Mouse (Mus musculus) kidney, postnatal 0 days (tissue): Measurements from ENCODE around the gene Rnft2. TPM values are rescaled to one million over a fixed set of nuclear protein-coding genes. Genes with fewer than 3 reads are reported as not detected.
A peak's percentile ranks its signal among the peaks of the same experiment; 100 is the strongest.

ENCODE experiments used
- ATAC-seq: fragments of 200-750 bp; cut with Nextera tagmentation; replicated peaks from 2 replicates; pipeline ENCODE4 v1.8.0; 2017; ENCODE audit warnings: low read depth, moderate number of reproducible peaks, moderate TSS enrichment, moderate library complexity; ENCODE audit not compliant: low FRiP score
- DNase-seq: peaks from one replicate; pipeline ENCODE4 v3.0.0-alpha.2; 2016; ENCODE audit warnings: low spot score
- H3K27ac ChIP-seq: fragments of 300-500 bp; sonication (generic); 2 replicates; pipeline ENCODE4 v1.5.1; 2014; ENCODE audit warnings: mild to moderate bottlenecking
- H3K27me3 ChIP-seq: fragments of 300-500 bp; sonication (generic); 2 replicates; pipeline ENCODE4 v1.6.1; 2014; ENCODE audit warnings: low read length, mixed read lengths; ENCODE audit not compliant: insufficient read depth
- H3K36me3 ChIP-seq: fragments of 300-500 bp; sonication (generic); 2 replicates; pipeline ENCODE4 v1.6.1; 2014; ENCODE audit warnings: low read length, mixed read lengths; ENCODE audit not compliant: insufficient read depth
- H3K4me1 ChIP-seq: fragments of 300-500 bp; sonication (generic); replicated peaks from 2 replicates; pipeline ENCODE4 v1.6.1; 2014; ENCODE audit warnings: antibody characterized with exemption, low read length, mixed read lengths; ENCODE audit not compliant: insufficient read depth
- H3K4me2 ChIP-seq: fragments of 300-500 bp; sonication (generic); 2 replicates; pipeline ENCODE4 v1.6.1; 2014; ENCODE audit warnings: mild to moderate bottlenecking, low read length, moderate library complexity, mixed read lengths
- H3K4me3 ChIP-seq: fragments of 300-500 bp; sonication (generic); replicated peaks from 2 replicates; pipeline ENCODE4 v1.5.1; 2014; ENCODE audit warnings: low read depth, low read length
- H3K9ac ChIP-seq: fragments of 300-500 bp; sonication (generic); 2 replicates; pipeline ENCODE4 v1.6.1; 2014; ENCODE audit warnings: low read depth, low read length
- H3K9me3 ChIP-seq: fragments of 300-500 bp; sonication (generic); replicated peaks from 2 replicates; pipeline ENCODE4 v1.6.1; 2016; ENCODE audit warnings: low read length, inconsistent platforms, mixed read lengths
- CTCF ChIP-seq: IDR thresholded peaks from 2 replicates; pipeline ENCODE4 v1.5.1; 2016; ENCODE audit warnings: antibody characterized with exemption, low read depth, mild to moderate bottlenecking, moderate library complexity
- WGBS: fragments of 180-500 bp; shearing (Covaris S2); extraction: QIAGEN DNeasy Blood & Tissue Kit; methylation state at CpG from one replicate; pipeline ENCODE4 v1.1.7; 2014; 5-methylcytosine and 5-hydroxymethylcytosine counted together
- polyA plus RNA-seq: library from polyadenylated mRNA; unstranded; fragments of >200 nt; fragmentation: Nextera tagmentation; extraction: Ambion mirVana; gene quantifications from 2 replicates; pipeline ENCODE4 v1.2.1, GENCODE M21; 2015

The Rnft2 gene
- 1.6 TPM in 2 replicates for polyA plus RNA-seq

GRCm38 (mm10) chr5:118244606-118245443 is at the start of gene Rnft2, which contains the start of gene 2410131K14Rik:
TSS of gene Rnft2 (minus strand) at chr5:118245116.
TSS of gene 2410131K14Rik (plus strand) at chr5:118245227.
- H3K4me3 ChIP-seq, result peak within 1 kb of the TSS; percentile 71
- peaks cover 8% of the 10 kb centered on the region for H3K4me1 ChIP-seq
- DNase-seq (peak; percentile 99), ATAC-seq (peak; percentile 100)
- peak within 1 kb of the TSS; percentile 87 for H3K4me2 ChIP-seq
- peak within 1 kb of the TSS; percentile 81 for H3K27ac ChIP-seq
- no peaks in the 10 kb centered on the region; the same call in 1 of the 2 replicates for H3K36me3 ChIP-seq
- peak within 1 kb of the TSS; percentile 65 for H3K9ac ChIP-seq
- H3K27me3 ChIP-seq, result no peaks in the 10 kb centered on the region
- TF ChIP-seq CTCF, result peak; percentile 9; the same call in 1 of the 2 replicates
- no peaks in the 10 kb centered on the region for H3K9me3 ChIP-seq
- under 1% methylated on average over 68 of the region's 68 CpGs for WGBS

- ATAC-seq (peak; percentile 50; the same call in 1 of the 2 replicates), DNase-seq (peak; percentile 89)
- no peak overlapping the region for H3K9ac ChIP-seq
- H3K4me3 ChIP-seq, result peak overlapping the region; percentile 22
- H3K36me3 ChIP-seq, result no peaks in the 10 kb centered on the region
- no peak overlapping the region for H3K27ac ChIP-seq
- H3K4me2 ChIP-seq, result peak overlapping the region; percentile 49
- H3K27me3 ChIP-seq, result no peaks in the 10 kb centered on the region
- TF ChIP-seq CTCF, result no peak
- H3K9me3 ChIP-seq, result no peaks in the 10 kb centered on the region
- 26% methylated on average over 23 of the region's 23 CpGs for WGBS
- H3K4me1 ChIP-seq, result 0 out of 2 replicates have a peak, but pooled peaks cover 3% of the 10 kb centered on the region
Measured at GRCm38 (mm10) chr5:118294086-118294864, 49.4 kb upstream of the Rnft2 start.

GRCm38 (mm10) chr5:118292476-118292875 is 47.6 kb upstream of the Rnft2 start:
- no peaks in the 10 kb centered on the region for H3K9me3 ChIP-seq
- H3K9ac ChIP-seq, result no peak overlapping the region
- H3K4me2 ChIP-seq, result no peak overlapping the region
- H3K36me3 ChIP-seq, result no peaks in the 10 kb centered on the region
- DNase-seq (no peak), ATAC-seq (no peak)
- no peaks in the 10 kb centered on the region for H3K27me3 ChIP-seq
- H3K4me1 ChIP-seq, result 0 out of 2 replicates have a peak, but pooled peaks cover 3% of the 10 kb centered on the region
- TF ChIP-seq CTCF, result no peak
- H3K27ac ChIP-seq, result no peak overlapping the region
- WGBS, result 58% methylated on average over 4 of the region's 4 CpGs
- H3K4me3 ChIP-seq, result no peak overlapping the region

- Histone ChIP-seq H3K27me3 (no peaks in the 10 kb centered on the region), H3K9ac (no peak overlapping the region), H3K4me2 (no peak overlapping the region), H3K36me3 (no peaks in the 10 kb centered on the region), H3K27ac (no peak overlapping the region), H3K4me1 (0 out of 2 replicates have a peak, but pooled peaks cover 3% of the 10 kb centered on the region), H3K9me3 (no peaks in the 10 kb centered on the region), H3K4me3 (no peak overlapping the region)
- ATAC-seq, result no peak
- peak; percentile 16; the same call in 1 of the 2 replicates for TF ChIP-seq CTCF
- no peak for DNase-seq
- WGBS, result 90% methylated on average over 4 of the region's 4 CpGs
Measured at GRCm38 (mm10) chr5:118291453-118291852, 46.5 kb upstream of the Rnft2 start.

DNA sequence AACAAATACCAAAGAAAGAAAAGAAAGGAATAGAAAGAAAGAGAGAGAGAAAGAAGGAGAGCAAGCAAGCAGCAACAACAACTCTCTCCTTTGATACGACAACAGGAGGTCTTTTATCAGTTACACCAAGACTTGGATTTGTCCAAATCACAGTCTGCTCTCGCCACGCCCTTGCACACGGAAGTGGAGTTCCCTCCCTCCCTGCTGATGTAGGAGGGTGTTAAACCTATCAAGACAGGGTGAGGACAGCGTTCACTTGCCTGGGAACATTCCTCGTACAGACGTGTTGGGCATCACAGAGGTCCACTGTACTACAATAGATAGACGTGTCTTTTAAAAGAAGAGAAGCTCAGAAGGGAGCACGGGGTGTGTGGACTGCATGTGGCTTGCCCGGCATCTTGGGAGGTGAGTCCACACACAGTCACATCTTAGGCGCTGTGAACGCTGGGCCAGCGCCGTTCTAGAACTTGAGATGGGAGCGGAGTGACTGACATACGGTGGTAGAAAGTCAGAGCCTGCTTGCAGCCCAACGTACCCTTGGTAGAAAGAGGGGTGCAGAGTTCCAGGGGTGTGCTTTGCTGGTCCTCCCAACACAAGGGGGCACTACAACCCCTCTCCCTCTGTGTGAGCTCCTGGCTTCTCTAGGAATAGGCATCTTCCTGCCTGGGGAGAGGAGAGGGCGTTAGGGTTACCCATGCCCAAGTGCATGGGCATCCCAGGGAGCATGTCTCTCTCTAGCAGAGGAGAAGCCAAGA is 33.0 kb upstream of the Rnft2 start:
- Histone ChIP-seq H3K27me3 (peaks cover 9% of the 10 kb centered on the region; the same call in 1 of the 2 replicates), H3K4me2 (no peak overlapping the region), H3K9me3 (no peaks in the 10 kb centered on the region), H3K36me3 (no peaks in the 10 kb centered on the region), H3K27ac (no peak overlapping the region), H3K4me1 (no peaks in the 10 kb centered on the region), H3K4me3 (no peak overlapping the region), H3K9ac (no peak overlapping the region)
- WGBS, result 86% methylated on average over 18 of the region's 18 CpGs
- no peak for ATAC-seq
- no peak for DNase-seq
- TF ChIP-seq CTCF, result peak; percentile 8; the same call in 1 of the 2 replicates
